Mouse (Mus musculus): Measurements from ENCODE around the gene Gtf2ird1. TPM values are rescaled to one million over a fixed set of nuclear protein-coding genes. Genes with fewer than 3 reads are reported as not detected.
"Not testable (repeated sequence)": the region's sequence is repeated elsewhere in the genome, so short reads cannot be mapped to it uniquely, and the experiment has no call there.

Gtf2ird1 gene
- total RNA-seq, 1 experiment from 2014 or later: 52.0 TPM

DNA sequence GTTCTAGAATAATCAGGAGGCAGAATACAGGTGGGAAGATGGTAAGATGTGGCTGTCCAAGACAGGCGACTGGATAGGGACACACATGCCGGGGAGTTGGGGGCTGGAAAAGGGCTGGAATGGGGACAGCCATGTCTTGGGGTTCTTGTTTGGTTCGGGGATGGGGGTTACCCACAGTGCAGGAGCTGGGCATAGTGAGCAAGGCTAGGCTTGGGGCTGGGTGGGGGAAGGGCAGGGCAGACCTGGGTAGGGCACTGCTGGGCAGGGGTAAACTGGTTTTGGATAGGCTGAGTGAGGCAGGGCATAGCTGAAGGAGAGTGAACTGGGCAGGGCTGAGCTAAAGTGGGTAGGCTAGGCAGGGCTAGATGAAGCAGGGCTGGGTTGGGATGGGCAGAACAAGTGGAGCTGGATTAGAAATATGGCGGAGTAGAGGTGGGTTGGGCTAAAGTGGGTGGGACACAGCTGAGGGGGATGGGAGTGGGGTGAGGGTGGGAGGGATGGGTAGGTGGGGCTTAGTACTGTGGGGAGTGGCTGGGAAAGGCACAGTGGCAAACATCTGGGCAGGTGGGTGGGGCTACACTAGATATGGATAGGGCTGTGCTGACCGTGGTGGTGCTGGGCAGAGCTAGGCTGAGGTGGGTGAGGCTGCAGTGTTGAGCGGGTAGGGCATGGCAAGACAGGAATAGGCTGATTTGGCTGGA is 46.8 kb downstream of the Gtf2ird1 start:
- DNase-seq: no peak

DNA sequence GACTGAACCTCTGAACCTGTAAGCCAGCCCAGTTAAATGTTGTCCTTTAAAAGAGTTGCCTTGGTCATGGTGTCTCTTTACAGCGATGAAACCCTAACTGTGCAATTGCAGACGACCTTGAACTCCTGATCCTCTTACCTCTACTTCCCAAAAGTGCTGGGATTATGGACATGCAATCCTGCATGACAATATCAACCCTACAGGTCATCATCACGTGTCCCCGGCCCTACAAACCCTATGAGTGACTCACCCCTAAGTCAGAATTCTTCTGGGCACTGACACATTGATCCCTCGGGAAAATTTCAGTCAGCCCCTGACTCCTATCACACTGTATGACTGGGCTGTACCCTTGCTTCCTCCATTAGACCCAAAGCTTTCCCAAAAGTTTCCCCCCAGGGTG is 48.4 kb downstream of the Gtf2ird1 start:
- no peak for DNase-seq

DNA sequence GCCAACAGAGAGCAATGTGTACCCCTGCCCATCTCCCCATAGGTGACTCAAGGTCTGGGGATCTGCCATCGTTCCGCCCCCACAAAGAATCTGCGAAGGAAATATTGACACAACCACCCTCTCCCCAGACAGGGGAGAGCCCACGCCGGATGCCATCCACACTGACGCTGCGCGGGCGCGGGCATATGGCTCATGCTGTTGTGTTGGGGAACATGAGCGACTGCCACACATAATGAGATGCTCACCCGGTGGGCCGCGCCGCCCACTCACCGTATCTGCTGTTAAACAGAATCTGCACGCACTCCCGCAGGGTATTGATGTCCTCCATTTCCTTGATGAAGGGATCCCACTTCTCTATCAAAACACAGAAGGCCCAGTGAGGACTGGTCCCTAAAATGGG is 54.7 kb downstream of the Gtf2ird1 start:
- no peak for DNase-seq

DNA sequence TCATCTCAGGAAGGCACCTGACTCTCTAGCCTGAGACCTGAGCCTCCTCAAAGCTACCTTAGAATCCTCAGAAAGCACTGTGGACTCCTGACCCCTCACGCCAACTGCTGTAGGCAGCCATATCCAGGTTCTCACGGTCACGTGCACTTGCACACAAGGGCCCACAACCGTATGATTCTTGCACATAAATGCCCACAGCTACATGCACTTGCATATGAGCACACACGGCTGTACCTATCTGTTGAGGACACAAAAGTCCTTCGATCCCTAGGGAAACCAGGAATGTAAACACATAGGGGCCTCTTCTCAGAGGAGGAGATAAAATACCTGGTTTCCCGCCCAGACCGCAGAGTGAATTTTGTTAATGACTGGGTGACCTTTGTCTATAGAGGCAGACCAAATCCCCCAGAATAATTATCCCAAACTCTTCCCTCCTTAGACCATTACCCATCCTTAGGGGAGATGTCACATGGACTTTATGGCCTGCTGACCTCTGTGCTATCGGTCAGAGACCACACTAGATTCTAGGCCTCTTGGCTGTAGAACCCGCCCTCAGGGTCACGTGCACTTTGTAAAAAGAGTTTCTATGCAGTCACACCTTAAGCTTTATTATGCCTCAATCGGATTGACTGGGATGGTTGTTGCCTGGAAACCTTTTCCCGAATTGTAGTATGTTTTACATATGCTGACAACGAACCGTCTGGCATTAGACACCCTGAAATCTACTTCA is 58.9 kb downstream of the Gtf2ird1 start:
- no peak for DNase-seq

DNA sequence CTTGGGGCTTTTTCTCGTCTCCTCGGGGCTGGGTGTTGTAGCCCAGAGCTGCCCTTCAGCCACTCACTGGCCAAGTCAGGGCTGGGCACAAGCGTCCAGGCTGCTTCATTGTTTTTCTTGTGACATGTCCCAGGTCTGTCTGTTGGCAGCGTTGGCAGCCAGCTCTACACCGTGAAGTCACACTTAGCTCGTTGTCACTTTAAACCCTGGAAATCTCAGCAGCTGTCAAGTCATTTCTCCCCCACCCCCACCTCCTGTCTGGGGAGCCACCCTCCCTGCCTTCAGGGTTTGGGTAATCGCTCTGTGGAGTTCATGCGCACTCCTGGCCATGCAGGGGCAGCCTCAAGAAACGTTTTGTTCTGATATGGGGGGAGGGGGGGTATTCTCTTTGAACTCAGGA is 60.0 kb downstream of the Gtf2ird1 start:
- DNase-seq: no peak

DNA sequence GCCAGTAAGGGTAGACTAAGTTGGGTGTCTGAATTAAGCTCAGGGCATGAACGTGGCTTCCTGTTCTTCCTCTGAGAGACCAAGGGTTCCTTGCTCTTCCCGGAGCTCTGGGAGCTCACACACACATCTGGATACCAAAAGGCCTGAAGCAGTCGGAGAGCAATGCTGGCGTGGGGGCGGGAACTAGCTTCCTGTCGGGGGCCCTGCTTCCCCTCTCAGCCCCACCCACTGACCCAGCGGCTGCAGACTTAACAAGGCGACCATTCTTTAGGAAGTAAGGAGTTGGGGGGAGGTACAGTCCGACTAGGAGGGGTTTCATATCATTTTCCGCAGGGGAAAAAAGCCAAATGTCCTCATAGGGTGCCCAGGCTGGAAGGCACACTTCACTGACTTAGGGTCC is 61.9 kb downstream of the Gtf2ird1 start:
- DNase-seq: no peak

DNA sequence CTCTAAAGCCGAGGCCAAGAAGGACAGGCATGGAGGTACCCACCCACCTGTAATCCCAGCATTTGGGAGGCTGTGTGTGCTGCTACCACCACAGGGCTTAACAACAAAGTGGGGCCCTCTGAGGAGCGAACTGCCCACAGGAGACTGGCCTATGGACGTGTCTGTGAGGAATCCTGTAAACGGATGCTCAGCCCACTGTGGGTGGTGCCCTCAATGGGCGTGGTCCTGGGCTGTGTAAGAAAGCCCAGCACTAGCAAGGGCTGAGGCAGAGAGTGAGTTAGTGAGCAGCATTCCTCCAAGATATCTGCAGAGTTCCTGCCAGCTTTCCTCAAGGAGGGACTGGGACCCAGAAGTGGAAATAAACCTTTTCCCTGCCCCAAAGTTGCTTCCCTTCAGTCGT is 62.9 kb downstream of the Gtf2ird1 start:
- no peak for DNase-seq

DNA sequence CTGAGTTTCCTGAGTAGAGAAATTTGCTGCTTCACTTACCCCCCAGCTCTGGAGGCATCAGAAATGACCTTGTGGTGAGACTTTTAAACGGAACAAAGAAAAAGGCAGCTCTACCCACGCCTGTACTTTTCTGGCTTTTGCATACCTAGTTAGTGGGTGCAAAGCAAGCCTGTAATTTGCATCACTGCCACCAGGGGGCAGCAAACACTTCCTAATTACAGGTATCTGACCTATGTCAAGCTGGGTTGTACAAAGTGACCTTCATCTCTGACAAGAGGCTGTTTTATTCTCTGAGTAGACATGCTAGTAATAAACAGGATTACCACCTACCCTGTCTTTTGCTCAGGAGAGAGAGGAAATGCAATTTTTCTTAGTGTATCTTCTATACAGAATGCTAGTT is 71.4 kb downstream of the Gtf2ird1 start:
- DNase-seq: peak; percentile 81

DNA sequence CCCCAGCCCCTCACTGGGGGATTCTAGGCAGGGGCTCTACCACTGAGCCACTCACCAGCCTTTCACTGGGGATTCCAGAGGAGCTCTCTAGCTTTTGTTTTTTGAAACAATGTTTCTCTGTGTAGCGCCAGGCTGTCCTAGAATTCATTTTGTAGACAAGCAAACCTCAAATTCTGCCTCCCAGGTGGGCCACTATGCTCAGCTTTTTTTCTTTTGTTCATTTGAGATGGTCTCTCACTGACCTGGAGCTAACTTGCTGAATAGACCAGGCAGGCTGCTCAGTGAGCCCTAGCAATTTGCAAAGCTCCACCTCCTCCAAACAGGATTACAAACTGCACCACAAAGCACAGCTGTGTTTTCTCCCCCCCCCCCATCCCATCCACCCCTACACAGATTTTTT is 81.3 kb downstream of the Gtf2ird1 start:
- DNase-seq: no peak

DNA sequence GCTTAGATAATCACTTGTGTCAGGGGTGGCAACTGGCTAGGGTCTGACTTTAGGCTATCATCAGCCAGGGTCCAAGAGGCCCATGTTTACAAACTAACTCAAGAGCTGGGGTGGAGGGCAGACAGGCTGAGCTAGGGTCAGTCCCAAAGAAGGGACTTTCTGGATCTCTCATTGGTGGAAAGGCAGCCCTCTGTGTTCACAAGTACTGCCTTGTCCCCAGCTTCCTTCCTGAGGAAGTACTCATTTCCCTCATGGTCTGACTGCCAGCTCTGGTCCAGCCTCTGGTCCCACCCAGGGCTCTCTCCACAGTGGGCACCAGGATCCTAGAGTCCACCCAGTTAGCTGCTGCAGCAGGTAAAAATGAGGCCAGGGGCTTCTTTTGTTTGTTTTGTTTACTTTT is 82.0 kb downstream of the Gtf2ird1 start:
- DNase-seq: no peak

DNA sequence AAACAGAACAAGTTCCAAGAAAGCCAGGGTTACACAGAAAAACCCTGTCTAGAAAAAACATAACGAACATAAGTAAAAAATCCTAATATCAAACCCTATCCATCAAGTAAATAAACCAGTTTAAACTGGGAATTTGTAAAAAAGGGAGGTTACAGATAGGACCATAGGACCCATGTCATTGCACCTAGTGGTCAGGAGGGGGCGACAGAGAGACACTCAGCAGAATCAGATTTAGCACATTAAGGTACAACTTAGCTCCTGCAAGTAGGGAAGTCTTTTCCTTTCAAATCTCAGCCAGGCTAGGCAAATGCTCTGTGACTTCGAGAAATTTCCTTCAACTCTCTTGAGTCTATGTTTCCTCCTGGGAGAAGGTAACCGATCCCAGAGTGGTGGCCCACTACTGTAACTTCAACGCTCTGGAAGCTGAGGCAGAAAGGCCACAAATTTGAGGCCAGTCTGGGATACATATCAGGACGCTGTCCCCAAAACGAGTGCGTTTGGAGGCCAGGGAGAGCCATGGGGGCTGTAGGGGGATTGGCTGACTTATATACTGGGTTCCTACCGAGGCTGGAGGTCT is 82.5 kb downstream of the Gtf2ird1 start:
- DNase-seq: peak; percentile 31

DNA sequence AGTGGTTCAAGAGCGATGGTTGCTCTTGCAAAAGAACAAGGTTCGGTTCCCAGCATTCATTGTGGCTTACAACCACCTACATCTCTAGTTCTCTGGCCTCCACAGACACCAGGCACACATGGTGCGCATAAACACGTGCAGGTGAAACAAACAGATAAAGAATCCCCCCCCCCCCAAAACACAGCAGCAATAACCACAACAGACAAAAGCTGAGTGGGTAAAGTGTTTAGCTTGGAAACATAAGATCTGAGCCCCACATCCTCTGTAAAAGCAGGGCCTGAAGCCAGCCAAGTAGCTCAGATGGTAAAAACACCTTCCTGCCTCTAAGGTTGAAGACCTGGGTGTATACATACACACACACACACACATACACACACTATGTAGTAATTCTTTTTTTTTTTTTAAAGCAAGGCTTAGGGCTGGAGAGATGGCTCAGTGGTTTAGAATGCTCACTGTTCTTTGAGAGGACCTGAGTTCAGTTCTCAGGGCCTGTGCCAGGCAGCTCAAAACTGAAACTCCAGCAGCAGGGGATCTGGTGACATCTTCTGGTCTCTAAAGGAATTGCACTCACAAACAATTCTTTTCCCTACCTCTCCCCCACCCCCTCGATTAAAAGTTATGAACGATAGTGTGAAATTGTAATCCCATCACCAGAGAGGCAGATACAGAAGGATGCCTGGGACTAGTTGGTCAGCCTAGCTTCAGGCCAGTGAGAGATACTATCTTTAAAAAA is 83.4 kb downstream of the Gtf2ird1 start:
- no peak for DNase-seq

DNA sequence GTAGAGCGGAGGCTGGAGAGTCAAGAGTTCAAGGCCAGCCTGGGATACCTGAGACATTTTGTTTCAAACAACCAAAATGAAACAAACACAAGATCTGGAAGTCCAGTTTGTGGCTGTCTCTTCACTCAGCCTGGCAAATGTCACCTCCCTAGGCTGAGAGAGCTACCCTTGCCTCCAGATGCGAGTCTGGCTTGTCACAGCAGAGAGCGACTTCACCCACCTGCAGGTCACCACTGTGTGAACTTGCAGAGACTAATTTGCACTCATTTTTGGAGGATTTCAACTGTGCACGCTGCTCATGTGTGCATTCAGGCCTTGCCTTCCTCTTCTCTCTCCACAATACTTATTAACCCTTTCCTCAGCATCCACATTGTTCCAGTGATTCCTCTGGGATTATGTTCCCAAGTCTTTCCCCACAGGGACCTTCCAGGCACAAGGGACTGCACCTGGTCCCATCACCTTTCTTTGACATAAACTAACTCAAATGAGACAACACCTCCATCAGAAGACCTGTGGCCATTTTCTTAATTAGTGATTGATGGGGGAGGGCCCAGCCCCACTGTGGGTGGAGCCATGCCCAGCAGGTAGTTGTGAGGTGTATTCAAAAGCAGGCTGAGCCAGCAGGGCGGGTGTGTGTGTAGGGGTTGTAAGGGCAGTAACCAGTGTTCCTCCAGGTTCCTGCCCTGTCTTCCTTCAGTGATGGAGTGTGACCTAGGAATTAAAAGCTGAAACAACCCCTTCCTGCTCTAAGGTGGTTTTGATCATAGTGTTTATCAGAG is 84.8 kb downstream of the Gtf2ird1 start:
- DNase-seq: no peak

DNA sequence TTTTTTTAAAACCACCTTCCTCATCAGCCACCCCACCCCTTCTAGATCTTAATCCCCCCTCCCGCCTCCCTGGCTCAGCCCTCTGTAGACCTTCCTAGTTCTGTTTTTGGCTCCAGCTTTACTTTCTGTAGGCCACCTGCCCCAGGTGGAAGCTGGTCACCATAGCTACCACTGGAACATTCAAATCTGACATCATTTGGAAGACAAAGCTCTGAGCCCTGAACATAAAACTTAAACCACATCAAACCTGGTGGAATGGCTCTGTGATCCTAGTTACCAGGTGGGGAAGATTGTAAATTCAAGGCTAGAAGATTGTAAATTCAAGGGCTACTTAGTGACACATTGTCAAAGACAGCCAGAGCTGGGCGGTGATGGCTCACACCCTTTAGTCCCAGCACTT is 85.7 kb downstream of the Gtf2ird1 start:
- no peak for DNase-seq

DNA sequence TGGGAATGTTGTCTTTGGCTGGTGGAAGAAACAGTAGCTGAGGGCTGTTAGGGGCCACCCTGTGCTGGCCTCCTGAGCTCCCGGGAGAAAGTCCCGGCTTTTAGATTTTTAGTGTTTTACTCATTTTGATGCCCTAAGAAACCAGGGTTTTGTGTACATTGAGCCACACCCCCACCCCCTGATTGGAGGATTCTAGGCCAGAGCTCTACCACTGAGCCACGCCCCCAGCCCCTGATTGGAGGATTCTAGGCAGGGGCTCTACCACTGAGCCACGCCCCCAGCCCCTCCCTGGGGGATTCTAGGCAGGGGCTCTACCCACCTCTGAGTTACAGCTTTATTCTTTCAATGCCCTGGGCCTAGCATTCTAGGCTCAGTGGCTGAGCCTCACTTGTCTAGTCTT is 97.4 kb downstream of the Gtf2ird1 start:
- DNase-seq: no peak

DNA sequence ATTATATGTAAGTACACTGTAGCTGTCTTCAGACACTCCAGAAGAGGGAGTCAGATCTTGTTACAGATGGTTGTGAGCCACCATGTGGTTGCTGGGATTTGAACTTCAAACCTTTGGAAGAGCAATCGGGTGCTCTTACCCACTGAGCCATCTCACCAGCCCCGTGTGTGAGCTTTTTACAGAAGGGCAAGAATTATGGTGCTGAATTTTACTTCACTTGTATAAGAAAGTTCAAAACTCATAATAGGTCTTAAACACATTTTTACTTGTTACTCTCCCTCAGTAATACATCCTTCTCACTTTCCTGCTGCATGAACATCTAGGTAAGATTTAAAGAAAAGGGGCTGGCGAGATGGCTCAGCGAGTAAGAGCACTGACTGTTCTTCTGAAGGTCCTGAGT is 101.1 kb downstream of the Gtf2ird1 start:
- DNase-seq: not testable (repeated sequence)

DNA sequence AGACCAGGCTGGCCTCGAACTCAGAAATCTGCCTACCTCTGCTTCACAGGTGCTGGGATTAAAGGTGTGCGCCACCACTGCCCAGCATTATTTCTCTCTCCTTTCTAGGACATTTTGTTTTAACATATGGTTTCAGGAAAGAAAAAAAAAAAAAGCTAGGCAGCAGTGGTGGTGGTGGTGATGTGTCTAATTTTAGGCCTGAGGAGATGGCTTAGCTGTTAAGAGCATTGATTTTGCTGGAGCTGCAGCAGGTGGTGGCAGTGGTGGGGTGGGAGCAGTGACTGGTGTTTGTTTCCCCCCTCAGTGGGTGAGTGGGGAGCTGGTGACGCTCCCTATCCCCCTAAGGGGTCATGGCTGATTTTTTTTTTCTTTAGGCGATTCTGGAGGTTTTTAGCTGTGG is 103.4 kb downstream of the Gtf2ird1 start:
- DNase-seq: no peak

DNA sequence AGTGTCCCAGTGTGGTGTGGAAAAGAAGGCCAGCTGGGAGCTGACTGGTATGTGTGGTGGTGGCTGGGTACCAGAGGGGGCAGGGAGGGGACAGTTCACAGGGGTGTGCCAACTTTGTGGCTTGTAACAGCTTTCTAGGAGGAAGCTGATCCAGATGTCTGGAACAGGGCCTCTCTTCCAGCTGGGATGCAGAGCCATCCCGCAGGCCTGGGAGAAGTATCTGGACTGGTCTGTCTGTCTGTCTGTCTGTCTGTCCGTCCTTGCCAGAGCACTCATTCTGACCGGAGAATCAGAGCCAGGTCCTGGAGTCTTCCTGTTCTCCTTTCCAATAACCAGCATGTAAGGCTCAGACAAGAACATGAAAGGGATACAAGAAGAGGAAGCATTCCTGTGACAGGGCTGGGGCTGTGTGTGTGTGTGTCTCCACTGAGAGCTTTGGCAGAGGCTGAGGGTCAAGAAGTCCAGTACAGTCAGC is 104.0 kb downstream of the Gtf2ird1 start:
- no peak for DNase-seq

DNA sequence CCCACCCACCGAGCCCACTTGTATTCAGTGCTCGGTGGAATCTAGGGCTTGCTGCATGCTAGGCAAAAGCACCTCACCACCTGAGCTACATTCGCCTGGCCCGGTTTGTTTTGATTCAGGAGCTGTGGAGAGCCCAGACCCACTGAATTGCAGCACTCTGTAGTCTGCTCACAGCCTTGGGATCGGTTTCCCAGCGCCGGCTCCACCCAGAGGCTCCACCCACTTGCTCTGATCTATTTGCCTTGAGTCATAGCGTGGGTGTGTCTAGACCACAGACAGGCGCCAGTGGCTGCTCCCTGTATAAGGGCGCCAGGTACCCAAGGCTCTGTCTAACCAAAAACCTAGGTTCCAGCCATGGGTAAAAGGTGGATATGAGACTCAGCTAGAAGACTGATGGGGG is 105.9 kb downstream of the Gtf2ird1 start:
- peak; percentile 74 for DNase-seq

DNA sequence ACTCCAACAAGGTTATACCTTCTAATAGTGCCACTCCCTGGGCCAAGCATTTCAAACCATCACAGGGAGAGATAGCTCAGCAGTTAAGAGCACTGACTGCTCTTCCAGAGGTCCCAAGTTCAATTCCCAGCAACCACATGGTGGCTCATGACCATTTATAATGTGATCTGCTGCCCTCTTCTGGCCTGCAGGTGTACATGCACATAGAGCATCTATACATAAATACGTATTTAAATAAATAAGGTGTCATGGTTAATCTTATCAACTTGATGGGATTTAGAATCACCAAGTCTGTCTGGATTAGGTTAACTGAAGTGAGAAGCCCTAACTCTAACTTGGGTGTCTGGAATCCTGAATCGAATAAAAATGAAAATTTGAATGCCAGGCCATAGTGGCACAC is 109.5 kb downstream of the Gtf2ird1 start:
- DNase-seq: no peak

DNA sequence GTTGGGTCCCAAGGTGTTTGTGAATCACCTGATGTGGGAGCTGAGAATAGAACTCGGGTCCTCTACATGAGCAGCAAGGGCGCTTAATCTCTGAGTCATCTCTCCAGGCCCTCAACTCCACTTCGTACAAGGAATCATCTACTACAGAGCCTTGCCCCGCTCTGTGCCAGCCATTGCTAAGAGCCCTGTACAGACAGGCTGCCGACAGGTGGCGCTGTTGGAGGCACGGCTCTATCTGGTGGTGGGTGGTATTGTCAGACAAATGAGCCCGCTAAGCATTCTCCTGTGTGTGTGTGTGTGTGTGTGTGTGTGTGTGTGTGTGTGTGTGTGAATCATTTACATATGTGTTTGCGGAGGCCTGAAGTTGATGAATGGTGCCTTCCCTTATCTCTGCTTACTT is 111.1 kb downstream of the Gtf2ird1 start:
- DNase-seq: peak; percentile 39

DNA sequence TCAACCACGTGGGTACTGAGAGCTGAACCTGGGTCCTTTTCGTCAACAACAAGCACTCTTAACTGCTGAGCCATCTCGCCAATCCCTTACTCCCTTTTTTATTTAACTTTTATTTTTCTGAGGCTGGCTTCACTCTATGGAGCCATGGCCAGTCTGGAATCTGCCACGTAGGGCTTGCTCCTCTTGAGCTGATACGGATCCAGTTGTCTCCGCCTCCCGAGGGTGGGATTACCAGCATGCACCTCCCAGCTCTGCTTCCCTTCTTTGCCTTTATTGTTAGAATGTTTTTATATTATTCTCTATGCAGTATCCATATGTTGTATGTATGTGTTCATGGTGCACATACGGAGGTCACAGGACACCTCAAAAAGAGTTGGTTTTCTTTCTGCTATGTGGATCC is 112.4 kb downstream of the Gtf2ird1 start:
- DNase-seq: no peak

Data from adrenal gland, postnatal 25 days (tissue).